Mouse (Mus musculus) ES-Bruce4 (cell line): ENCODE measurements around the gene Zfp850.
"Not testable (repeated sequence)": the region's sequence is repeated elsewhere in the genome, so short reads cannot be mapped to it uniquely, and the experiment has no call there.

Experiments
- CTCF ChIP-seq: IDR thresholded peaks from one replicate; pipeline ENCODE4 v1.8.1; 2011; ENCODE audit warnings: low read depth, low read length
- POLR2A ChIP-seq: IDR thresholded peaks from one replicate; pipeline ENCODE4 v1.8.1; 2011; ENCODE audit warnings: low read length; ENCODE audit not compliant: insufficient read depth

- TF ChIP-seq CTCF, POLR2A: not testable (repeated sequence)
Observed at GRCm38 (mm10) chr7:27941869-27942268, 72.0 kb downstream of the Zfp850 start.
